Mouse (Mus musculus): Measurements from ENCODE around the gene Hilpda. TPM values are rescaled to one million over a fixed set of nuclear protein-coding genes. Genes with fewer than 3 reads are reported as not detected.

Hilpda gene
- polyA plus RNA-seq, 1 experiment from 2014 or later = 34.1 TPM

DNA sequence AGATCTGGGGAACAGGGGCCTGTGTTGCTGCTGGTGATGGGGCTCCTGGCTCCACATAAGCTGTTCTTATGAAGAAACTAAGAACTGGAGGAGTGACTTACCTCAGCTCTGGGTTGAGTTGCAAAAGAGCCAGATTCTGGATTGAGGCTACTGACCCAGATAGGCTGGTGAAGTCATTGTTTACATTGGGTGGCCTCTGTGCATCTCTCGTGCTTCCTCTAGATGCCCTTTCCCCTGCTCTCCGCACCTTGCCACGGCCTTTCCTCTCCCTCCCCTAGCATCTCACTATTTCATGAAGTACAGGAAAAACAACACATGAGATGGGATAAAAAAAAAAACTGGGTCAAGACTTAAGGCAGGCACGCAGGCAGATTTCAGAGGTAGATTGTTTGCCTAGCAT is 5.4 kb upstream of the Hilpda start:
- H3K27me3 ChIP-seq (ENCODE audit: control insufficient read depth, insufficient read depth, low read length) = no peaks in the 10 kb centered on the region
- H3K27ac ChIP-seq (replicated peaks) = no peak overlapping the region
- H3K4me3 ChIP-seq (ENCODE audit: low read depth, low read length) = no peak overlapping the region
- no peaks in the 10 kb centered on the region for H3K9me3 ChIP-seq (ENCODE audit: control insufficient read depth, low read length)
- H3K4me1 ChIP-seq (replicated peaks; ENCODE audit: control insufficient read depth, insufficient read depth) = 0 out of 2 replicates have a peak, but pooled peaks cover 3% of the 10 kb centered on the region
- H3K36me3 ChIP-seq (ENCODE audit: control insufficient read depth, insufficient read depth, low read length) = no peaks in the 10 kb centered on the region
- H3K4me2 ChIP-seq (replicated peaks; ENCODE audit: low read depth) = no peak overlapping the region
- ATAC-seq (ENCODE audit: low FRiP score, low TSS enrichment) (peak; percentile 50; the same call in 1 of the 2 replicates), DNase-seq (ENCODE audit: low spot score) (no peak)
- H3K9ac ChIP-seq (ENCODE audit: low read length) = no peak overlapping the region
- 43% methylated on average over 4 of the region's 4 CpGs for WGBS
- no peak for TF ChIP-seq CTCF (IDR thresholded peaks at IDR 0.05; ENCODE audit: low read depth)
- TF ChIP-seq EP300 (optimal IDR thresholded peaks at IDR 0.05) = no peak

DNA sequence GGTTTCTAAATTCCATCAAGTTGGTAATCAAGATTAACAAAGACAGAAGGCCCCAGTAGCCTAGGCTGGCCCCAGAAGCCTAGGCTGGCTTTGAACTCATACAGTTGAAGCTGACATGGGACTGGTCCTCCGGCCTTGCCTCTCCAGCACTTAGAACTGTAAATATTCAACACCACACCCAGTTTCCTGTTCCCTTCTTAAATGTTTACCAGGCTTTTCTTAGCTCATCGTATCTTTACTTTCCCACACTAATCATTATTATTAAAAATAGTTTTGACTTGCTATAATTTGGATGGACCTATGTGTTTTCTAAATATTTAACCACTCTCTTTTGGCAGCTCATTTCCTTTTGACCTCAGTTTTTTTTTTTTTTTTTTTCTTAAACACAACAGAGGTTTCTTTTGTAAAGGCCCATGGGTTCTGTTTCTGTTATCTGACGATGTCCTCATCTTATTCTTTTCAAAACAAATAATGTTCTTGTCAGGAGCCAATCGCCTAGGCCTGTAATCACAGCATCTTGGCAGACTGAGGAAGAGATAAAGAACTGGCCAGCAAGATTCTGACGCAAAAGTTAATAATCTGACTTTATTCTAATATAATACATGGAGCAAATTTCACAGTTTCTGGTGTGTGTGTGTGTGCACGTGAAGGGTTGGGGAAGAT is 3.2 kb upstream of the Hilpda start:
- no peak overlapping the region for H3K4me2 ChIP-seq (replicated peaks; ENCODE audit: low read depth)
- WGBS = 50% methylated on average over 6 of the region's 6 CpGs
- no peak overlapping the region for H3K27ac ChIP-seq (replicated peaks)
- no peak overlapping the region for H3K4me3 ChIP-seq (ENCODE audit: low read depth, low read length)
- H3K9ac ChIP-seq (ENCODE audit: low read length) = no peak overlapping the region
- no peaks in the 10 kb centered on the region for H3K27me3 ChIP-seq (ENCODE audit: control insufficient read depth, insufficient read depth, low read length)
- TF ChIP-seq CTCF (IDR thresholded peaks at IDR 0.05; ENCODE audit: low read depth) (no peak), EP300 (optimal IDR thresholded peaks at IDR 0.05) (no peak)
- H3K9me3 ChIP-seq (ENCODE audit: control insufficient read depth, low read length) = no peaks in the 10 kb centered on the region
- ATAC-seq (ENCODE audit: low FRiP score, low TSS enrichment) = no peak
- no peaks in the 10 kb centered on the region for H3K36me3 ChIP-seq (ENCODE audit: control insufficient read depth, insufficient read depth, low read length)
- 0 out of 2 replicates have a peak, but pooled peaks cover 3% of the 10 kb centered on the region for H3K4me1 ChIP-seq (replicated peaks; ENCODE audit: control insufficient read depth, insufficient read depth)
- DNase-seq (ENCODE audit: low spot score) = no peak

DNA sequence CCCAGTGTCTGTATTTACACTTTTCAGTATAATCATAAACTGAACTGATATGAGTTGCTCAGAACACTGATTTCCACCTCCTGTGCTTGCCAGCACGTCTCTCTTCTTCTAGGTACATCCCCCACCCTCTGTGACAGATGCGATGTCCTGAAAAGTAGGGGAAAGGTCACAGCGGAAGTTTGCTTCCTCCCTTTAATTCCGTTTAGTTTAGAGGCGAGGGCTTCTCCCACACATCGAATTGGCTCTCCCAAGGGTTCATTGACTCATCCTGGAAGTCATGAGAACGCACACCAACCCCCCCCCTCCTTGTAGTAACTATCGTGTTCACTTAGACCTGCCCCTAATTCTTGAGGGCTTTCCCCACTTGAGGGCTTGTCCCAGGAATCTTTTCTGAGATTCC is 1.3 kb upstream of the Hilpda start:
- Histone ChIP-seq H3K36me3 (ENCODE audit: control insufficient read depth, insufficient read depth, low read length) (0 out of 2 replicates have a peak, but pooled peaks cover 3% of the 10 kb centered on the region), H3K4me1 (replicated peaks; ENCODE audit: control insufficient read depth, insufficient read depth) (0 out of 2 replicates have a peak, but pooled peaks cover 3% of the 10 kb centered on the region), H3K4me3 (ENCODE audit: low read depth, low read length) (no peak overlapping the region), H3K4me2 (replicated peaks; ENCODE audit: low read depth) (peak overlapping the region; percentile 43), H3K27me3 (ENCODE audit: control insufficient read depth, insufficient read depth, low read length) (no peaks in the 10 kb centered on the region), H3K27ac (replicated peaks) (no peak overlapping the region), H3K9me3 (ENCODE audit: control insufficient read depth, low read length) (no peaks in the 10 kb centered on the region), H3K9ac (ENCODE audit: low read length) (no peak overlapping the region)
- DNase-seq (ENCODE audit: low spot score) (peak; percentile 23), ATAC-seq (ENCODE audit: low FRiP score, low TSS enrichment) (no peak)
- WGBS = 4% methylated on average over 8 of the region's 8 CpGs
- TF ChIP-seq CTCF (IDR thresholded peaks at IDR 0.05; ENCODE audit: low read depth) = no peak
- TF ChIP-seq EP300 (optimal IDR thresholded peaks at IDR 0.05) = no peak

DNA sequence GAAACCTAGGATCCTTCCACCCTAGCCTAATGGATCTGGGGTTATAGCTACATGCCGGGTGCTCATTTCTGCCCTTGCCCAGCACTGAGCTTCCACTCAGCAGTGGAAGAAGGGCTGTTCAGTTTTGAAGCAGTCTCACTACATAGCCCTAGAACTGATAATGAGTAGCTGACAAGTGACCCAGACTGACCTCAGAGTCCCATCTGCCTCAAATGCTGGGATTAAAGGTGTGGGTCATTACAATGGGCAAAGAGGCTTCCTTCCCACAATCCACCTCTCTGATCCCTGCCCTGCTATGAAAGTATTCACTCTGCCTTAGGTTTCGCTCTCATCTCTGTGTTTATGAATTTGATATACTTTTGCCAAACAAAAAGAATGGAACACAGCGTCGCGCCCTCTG is 4.5 kb downstream of the Hilpda start:
- no peaks in the 10 kb centered on the region for H3K4me1 ChIP-seq (replicated peaks; ENCODE audit: control insufficient read depth, insufficient read depth)
- WGBS = 81% methylated on average over 5 of the region's 5 CpGs
- H3K4me2 ChIP-seq (replicated peaks; ENCODE audit: low read depth) = no peak overlapping the region
- no peak for TF ChIP-seq EP300 (optimal IDR thresholded peaks at IDR 0.05)
- no peak for DNase-seq (ENCODE audit: low spot score)
- H3K4me3 ChIP-seq (ENCODE audit: low read depth, low read length) = no peak overlapping the region
- no peaks in the 10 kb centered on the region for H3K9me3 ChIP-seq (ENCODE audit: control insufficient read depth, low read length)
- H3K9ac ChIP-seq (ENCODE audit: low read length) = no peak overlapping the region
- no peak for ATAC-seq (ENCODE audit: low FRiP score, low TSS enrichment)
- H3K27ac ChIP-seq (replicated peaks) = no peak overlapping the region
- H3K36me3 ChIP-seq (ENCODE audit: control insufficient read depth, insufficient read depth, low read length) = 0 out of 2 replicates have a peak, but pooled peaks cover 3% of the 10 kb centered on the region
- H3K27me3 ChIP-seq (ENCODE audit: control insufficient read depth, insufficient read depth, low read length) = no peaks in the 10 kb centered on the region

DNA sequence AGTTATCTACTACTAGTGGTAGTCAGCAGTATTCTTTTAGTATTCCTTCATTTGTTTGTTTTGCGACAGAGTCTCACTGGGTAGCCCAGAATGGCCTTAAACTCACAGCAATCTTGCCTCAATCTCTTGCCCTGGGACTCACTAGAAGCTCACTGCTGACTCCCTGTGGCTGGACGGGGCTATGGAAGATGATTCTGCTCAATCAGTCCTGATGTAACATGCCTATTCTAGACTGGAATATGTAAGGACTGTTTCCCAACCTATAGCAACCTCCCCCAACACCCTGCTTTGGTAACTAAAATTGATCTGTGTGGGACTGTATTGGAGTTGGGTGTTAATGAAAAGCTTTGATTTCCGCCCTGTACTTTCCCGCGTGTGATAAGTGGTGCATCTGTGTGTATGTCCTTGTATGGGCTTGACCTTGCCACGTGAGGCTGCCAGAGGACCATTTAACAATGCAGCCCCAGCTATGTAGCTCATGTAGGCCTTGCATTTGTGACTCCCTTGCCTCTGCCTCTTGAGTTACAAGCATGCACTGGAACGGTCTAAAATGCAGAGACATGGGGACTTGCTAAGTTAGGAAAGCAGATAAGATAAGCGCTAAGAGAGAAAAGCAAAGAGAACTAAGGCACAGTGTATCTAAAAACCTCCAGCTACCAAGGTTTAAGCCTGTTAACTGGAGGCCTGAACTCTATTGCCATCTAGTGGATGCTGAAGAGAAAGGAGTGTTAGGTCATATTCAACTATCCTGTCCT is 6.4 kb downstream of the Hilpda start:
- Histone ChIP-seq H3K27me3 (ENCODE audit: control insufficient read depth, insufficient read depth, low read length) (no peaks in the 10 kb centered on the region), H3K4me3 (ENCODE audit: low read depth, low read length) (no peak overlapping the region), H3K4me2 (replicated peaks; ENCODE audit: low read depth) (no peak overlapping the region), H3K9me3 (ENCODE audit: control insufficient read depth, low read length) (no peaks in the 10 kb centered on the region), H3K27ac (replicated peaks) (no peak overlapping the region), H3K4me1 (replicated peaks; ENCODE audit: control insufficient read depth, insufficient read depth) (no peaks in the 10 kb centered on the region), H3K9ac (ENCODE audit: low read length) (no peak overlapping the region), H3K36me3 (ENCODE audit: control insufficient read depth, insufficient read depth, low read length) (0 out of 2 replicates have a peak, but pooled peaks cover 3% of the 10 kb centered on the region)
- peak; percentile 88 for TF ChIP-seq CTCF (IDR thresholded peaks at IDR 0.05; ENCODE audit: low read depth)
- no peak for TF ChIP-seq EP300 (optimal IDR thresholded peaks at IDR 0.05)
- WGBS = 25% methylated on average over 8 of the region's 8 CpGs
- ATAC-seq (ENCODE audit: low FRiP score, low TSS enrichment) = peak; percentile 76
- DNase-seq (ENCODE audit: low spot score) = peak; percentile 47

DNA sequence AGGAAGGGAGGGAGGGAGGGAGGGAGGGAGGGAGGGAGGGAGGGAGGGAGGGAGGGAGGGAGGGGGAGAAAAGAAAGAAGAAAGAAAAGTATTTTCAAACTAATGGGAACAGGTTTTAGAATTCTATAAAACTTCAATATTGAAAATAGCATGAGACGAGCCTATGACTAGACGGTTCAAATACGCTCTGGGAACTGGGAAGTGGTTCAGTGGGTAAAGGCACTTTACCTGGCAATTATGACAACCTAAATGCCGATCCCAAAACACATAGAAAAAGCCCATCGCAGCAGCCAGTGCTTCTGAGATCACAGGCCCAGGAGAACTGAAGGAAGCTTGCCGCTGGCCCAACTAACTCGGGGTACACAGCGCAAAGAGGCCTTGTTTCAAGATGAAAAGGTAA is 7.0 kb downstream of the Hilpda start, which contains the start of gene Fam71f2:
Fam71f2 (plus strand) TSS at position 301 of the 400 bp plus-strand sequence.
- Histone ChIP-seq H3K27ac (replicated peaks) (no peak within 1 kb of the TSS), H3K9ac (ENCODE audit: low read length) (no peak within 1 kb of the TSS), H3K9me3 (ENCODE audit: control insufficient read depth, low read length) (no peaks in the 10 kb centered on the region), H3K4me1 (replicated peaks; ENCODE audit: control insufficient read depth, insufficient read depth) (no peaks in the 10 kb centered on the region), H3K36me3 (ENCODE audit: control insufficient read depth, insufficient read depth, low read length) (0 out of 2 replicates have a peak, but pooled peaks cover 3% of the 10 kb centered on the region), H3K4me3 (ENCODE audit: low read depth, low read length) (no peak within 1 kb of the TSS), H3K4me2 (replicated peaks; ENCODE audit: low read depth) (no peak within 1 kb of the TSS), H3K27me3 (ENCODE audit: control insufficient read depth, insufficient read depth, low read length) (no peaks in the 10 kb centered on the region)
- 81% methylated on average over 8 of the region's 8 CpGs for WGBS
- no peak for DNase-seq (ENCODE audit: low spot score)
- ATAC-seq (ENCODE audit: low FRiP score, low TSS enrichment) = no peak
- TF ChIP-seq EP300 (optimal IDR thresholded peaks at IDR 0.05) (no peak), CTCF (IDR thresholded peaks at IDR 0.05; ENCODE audit: low read depth) (no peak)

Measured in stomach, postnatal 0 days (tissue).